Mouse (Mus musculus) CH12.LX (cell line): ENCODE measurements around the gene Dok4. TPM values are rescaled to one million over a fixed set of nuclear protein-coding genes. Genes with fewer than 3 reads are reported as not detected.

Source experiments
- DNase-seq: peaks from one replicate; pipeline ENCODE4 v3.0.0-alpha.2; 2013; ENCODE audit errors: extremely low read depth
- H3K27ac ChIP-seq: 2 replicates; pipeline ENCODE4 v1.5.1; 2012; ENCODE audit warnings: low read depth, mild to moderate bottlenecking, control low read depth, moderate library complexity; ENCODE audit not compliant: insufficient read depth
- H3K27me3 ChIP-seq: replicated peaks from 2 replicates; pipeline ENCODE3; 2012; ENCODE audit warnings: inconsistent platforms
- H3K36me3 ChIP-seq, 2 experiments: replicated peaks in 1 of 2; 2 replicates each; pipeline versions ENCODE3 to v1.6.1; 2012; ENCODE audit warnings: inconsistent platforms in 1 of 2, low read length in 1 of 2, mild to moderate bottlenecking in 1 of 2, mixed read lengths in 1 of 2, moderate library complexity in 1 of 2; ENCODE audit not compliant: control insufficient read depth in 1 of 2, insufficient read depth in 1 of 2
- H3K4me1 ChIP-seq, 2 experiments: 2 replicates each; pipeline ENCODE4 v1.6.1; 2012; ENCODE audit warnings: inconsistent platforms in 1 of 2, moderate library complexity in 1 of 2; ENCODE audit not compliant: insufficient read depth in 2 of 2, control insufficient read depth in 1 of 2
- H3K4me2 ChIP-seq: 2 replicates; pipeline ENCODE4 v1.6.1; 2012; ENCODE audit warnings: low read depth, mild to moderate bottlenecking, control low read depth; ENCODE audit not compliant: poor library complexity, insufficient read depth, severe bottlenecking
- H3K4me3 ChIP-seq, 3 experiments: fragments of 150-350 bp in 1 of 3; sonication (generic) in 1 of 3; replicated peaks in 1 of 3; 2 replicates each; pipeline versions ENCODE3 to v1.5.1; 2011 to 2012; ENCODE audit warnings: low read depth in 2 of 3, low read length in 2 of 3, mild to moderate bottlenecking in 2 of 3, moderate library complexity in 2 of 3, control low read depth in 1 of 3, improper control_type of control experiment in 1 of 3, inconsistent platforms in 1 of 3, mixed read lengths in 1 of 3; ENCODE audit not compliant: poor library complexity in 1 of 3
- H3K79me2 ChIP-seq: replicated peaks from 2 replicates; pipeline ENCODE4 v1.6.1; 2012; ENCODE audit warnings: mild to moderate bottlenecking, moderate library complexity; ENCODE audit not compliant: control insufficient read depth, poor library complexity, insufficient read depth, severe bottlenecking; ENCODE audit errors: extremely low read depth
- H3K9ac ChIP-seq: 2 replicates; pipeline ENCODE4 v1.6.1; 2012; ENCODE audit warnings: low read depth, mild to moderate bottlenecking, control low read depth, moderate library complexity; ENCODE audit not compliant: insufficient read depth
- H3K9me3 ChIP-seq: replicated peaks from 2 replicates; pipeline ENCODE3; 2012; ENCODE audit warnings: low read length, inconsistent platforms, mixed read lengths
- E2F4 ChIP-seq: IDR thresholded peaks from 2 replicates; pipeline ENCODE4 v1.6.1; 2011; ENCODE audit warnings: low read depth, low read length, improper control_type of control experiment; ENCODE audit not compliant: insufficient replicate concordance
- ELF1 ChIP-seq: IDR thresholded peaks from 2 replicates; pipeline ENCODE4 v1.6.1; 2014; ENCODE audit warnings: low read depth, mild to moderate bottlenecking, inconsistent platforms, low read length, improper control_type of control experiment
- MAFK ChIP-seq: IDR thresholded peaks from 2 replicates; pipeline ENCODE4 v1.6.1; 2011; ENCODE audit warnings: low read length, improper control_type of control experiment; ENCODE audit not compliant: insufficient replicate concordance
- MAZ ChIP-seq: IDR thresholded peaks from 2 replicates; pipeline ENCODE4 v1.6.1; 2012; ENCODE audit warnings: low read depth, mild to moderate bottlenecking, inconsistent platforms, low read length, improper control_type of control experiment, moderate library complexity
- MXI1 ChIP-seq: IDR thresholded peaks from 2 replicates; pipeline ENCODE4 v1.6.1; 2011; ENCODE audit warnings: mild to moderate bottlenecking, low read depth, low read length, improper control_type of control experiment
- MYC ChIP-seq: IDR thresholded peaks from 2 replicates; pipeline ENCODE4 v1.6.1; 2011; ENCODE audit warnings: low read depth, mild to moderate bottlenecking, improper control_type of control experiment, low read length
- RAD21 ChIP-seq: IDR thresholded peaks from 2 replicates; pipeline ENCODE4 v1.6.1; 2011; ENCODE audit warnings: low read depth, mild to moderate bottlenecking, low read length, improper control_type of control experiment, moderate library complexity
- SIN3A ChIP-seq: IDR thresholded peaks from 2 replicates; pipeline ENCODE4 v1.6.1; 2012; ENCODE audit warnings: low read length, improper control_type of control experiment, inconsistent platforms
- SMC3 ChIP-seq: IDR thresholded peaks from 2 replicates; pipeline ENCODE4 v1.6.1; 2011; ENCODE audit warnings: low read depth, low read length, improper control_type of control experiment
- ZC3H11A ChIP-seq: IDR thresholded peaks from 2 replicates; pipeline ENCODE4 v1.6.1; 2012; ENCODE audit warnings: low read depth, mild to moderate bottlenecking, inconsistent platforms, low read length, improper control_type of control experiment
- dilution Hi-C: fragments of 300-500 bp; cut with MboI; formaldehyde crosslinking; loops from 2 replicates; pipeline ENCODE4 v1.14.3; 2020; ENCODE audit warnings: low sequenced_read_pairs; ENCODE audit not compliant: extremely low pct_unique_long_range_greater_than_20kb, extremely low pct_ligation_motif_present
- in situ Hi-C: fragments of 300-500 bp; cut with MboI; formaldehyde crosslinking; loops from 3 replicates; pipeline ENCODE4 v1.14.3; 2019; ENCODE audit warnings: low sequenced_read_pairs, low pct_ligation_motif_present, low pct_unique_long_range_greater_than_20kb, mixed read lengths
- polyA plus RNA-seq: library from polyadenylated mRNA; unstranded; fragments of >175 nt; gene quantifications from 2 replicates; pipeline ENCODE4 v1.2.1, GENCODE M21; 2012; ENCODE audit warnings: low read depth; ENCODE audit not compliant: insufficient read length
- total RNA-seq, 2 experiments: library from RNA; depleted of rRNA; stranded (reverse); fragments of 300-350 nt in 1 of 2; fragments of >200 nt in 1 of 2; gene quantifications; 2 replicates each; pipeline ENCODE4 v1.2.3; 2012 to 2014

Dok4 gene
- total and polyA plus RNA-seq, 3 experiments, result 1.9 to 2.3 (median 2.3) TPM

DNA sequence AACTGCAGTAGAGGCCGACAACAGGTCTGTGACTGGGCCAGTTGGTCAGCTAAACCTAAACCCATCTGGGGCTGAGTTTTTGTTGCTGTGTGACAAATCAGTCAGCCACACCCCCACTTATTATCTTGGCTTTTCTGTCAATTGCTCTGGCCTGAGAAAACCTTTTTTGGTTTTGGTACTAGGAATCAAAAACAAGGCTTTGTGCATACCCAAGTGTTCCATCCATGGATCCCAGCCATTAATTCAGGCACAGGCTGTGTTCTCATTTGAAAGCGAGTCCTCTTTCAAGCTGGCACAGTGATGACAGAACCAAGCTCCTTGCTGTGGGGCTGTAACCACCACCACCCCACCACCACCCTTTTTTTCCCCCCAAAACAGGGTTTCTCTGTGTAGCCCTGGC is 54.7 kb downstream of the Dok4 start:
- H3K79me2 ChIP-seq, result no peaks in the 10 kb centered on the region
- dilution Hi-C loops, result no loop called here
- no peaks in the 10 kb centered on the region for H3K9me3 ChIP-seq
- peaks cover 3 to 15% of the 10 kb centered on the region in 2 experiments; a peak in 3 of 4 replicates for H3K4me1 ChIP-seq
- H3K4me3 ChIP-seq, result no peak overlapping the region
- DNase-seq, result no peak
- H3K9ac ChIP-seq, result no peak overlapping the region
- H3K27ac ChIP-seq, result no peak overlapping the region
- no peak overlapping the region for H3K4me2 ChIP-seq
- peaks cover 54 to 91% of the 10 kb centered on the region in 2 experiments for H3K36me3 ChIP-seq
- no peak for TF ChIP-seq MXI1
- in situ Hi-C loops, result loop anchor here (5.0 kb wide), 1 partner anchor 86 kb away; no protein-coding TSS in a partner anchor
- no peaks in the 10 kb centered on the region for H3K27me3 ChIP-seq

DNA sequence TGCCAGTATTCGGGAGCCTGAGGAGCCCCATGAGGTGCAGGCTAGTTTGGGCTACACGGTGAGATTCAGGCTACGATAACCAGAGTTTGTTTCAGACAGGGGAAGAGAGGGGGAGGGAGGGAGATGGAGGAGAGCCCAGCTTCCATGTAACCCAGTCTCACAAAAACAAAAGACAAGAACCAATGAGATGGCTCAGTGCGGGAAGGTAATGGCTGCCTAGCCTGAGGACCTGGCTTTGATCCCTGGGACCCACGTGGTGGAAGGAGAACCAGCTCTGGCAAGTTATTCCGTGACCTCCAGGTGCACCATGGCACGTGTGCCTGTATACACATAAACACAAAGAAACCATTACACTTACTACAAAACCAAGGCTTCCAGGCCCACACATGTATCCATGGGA is 55.6 kb downstream of the Dok4 start:
- in situ Hi-C loops, result loop anchor here (5.0 kb wide), 1 partner anchor 87 kb away; no protein-coding TSS in a partner anchor
- Histone ChIP-seq H3K9me3 (no peaks in the 10 kb centered on the region), H3K4me1 (peaks cover 3 to 15% of the 10 kb centered on the region in 2 experiments; a peak in 3 of 4 replicates), H3K27me3 (no peaks in the 10 kb centered on the region), H3K9ac (no peak overlapping the region), H3K4me3 (no peak overlapping the region), H3K79me2 (no peaks in the 10 kb centered on the region), H3K27ac (no peak overlapping the region), H3K36me3 (peaks cover 50 to 83% of the 10 kb centered on the region in 2 experiments), H3K4me2 (no peak overlapping the region)
- DNase-seq, result no peak
- dilution Hi-C loops, result no loop called here
- TF ChIP-seq MYC, result no peak
- no peak for TF ChIP-seq MAZ
- no peak for TF ChIP-seq ZC3H11A

DNA sequence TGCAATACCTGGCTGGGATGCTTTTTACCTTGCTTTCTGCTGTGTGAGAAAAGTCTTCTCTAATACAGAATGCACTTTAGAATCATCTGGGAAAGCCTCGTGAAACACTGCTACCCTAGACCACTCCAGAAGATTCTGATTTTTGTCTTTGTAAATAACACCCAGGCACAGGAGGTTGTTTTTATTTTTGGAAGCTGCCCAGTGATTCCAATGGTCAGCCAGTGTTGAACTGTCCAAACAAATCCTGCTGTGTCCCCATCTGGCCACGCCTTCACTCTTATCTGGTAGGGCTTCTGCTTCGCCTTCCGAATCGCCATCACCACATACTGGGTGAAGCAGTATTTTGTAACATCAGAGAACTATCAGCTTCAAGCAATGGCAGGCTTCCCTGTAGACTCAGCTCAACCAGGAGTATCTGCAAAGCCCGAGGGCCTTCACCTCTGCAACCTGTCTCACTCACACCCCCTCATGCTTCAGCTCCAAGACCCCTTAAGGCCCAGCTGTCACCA is 56.4 kb downstream of the Dok4 start:
- Histone ChIP-seq H3K27ac (no peak overlapping the region), H3K4me2 (no peak overlapping the region), H3K4me1 (peaks cover 3 to 15% of the 10 kb centered on the region in 2 experiments; a peak in 3 of 4 replicates), H3K27me3 (no peaks in the 10 kb centered on the region), H3K4me3 (no peak overlapping the region), H3K79me2 (no peaks in the 10 kb centered on the region), H3K9ac (no peak overlapping the region), H3K9me3 (no peaks in the 10 kb centered on the region), H3K36me3 (peaks cover 44 to 75% of the 10 kb centered on the region in 2 experiments)
- dilution Hi-C loops (no loop called here), in situ Hi-C loops (loop anchor here (5.0 kb wide), 1 partner anchor 88 kb away; no protein-coding TSS in a partner anchor)
- no peak for TF ChIP-seq SMC3
- TF ChIP-seq MAFK, result no peak
- TF ChIP-seq E2F4, result no peak
- no peak for TF ChIP-seq RAD21
- TF ChIP-seq MYC, result no peak
- TF ChIP-seq SIN3A, result no peak
- TF ChIP-seq MXI1, result no peak
- no peak for TF ChIP-seq ELF1
- no peak for DNase-seq
